Mouse (Mus musculus): ENCODE data around the gene Zfp985. TPM values are rescaled to one million over a fixed set of nuclear protein-coding genes. Genes with fewer than 3 reads are reported as not detected.
"Not testable (repeated sequence)": the region's sequence is repeated elsewhere in the genome, so short reads cannot be mapped to it uniquely, and the experiment has no call there.

Gene Zfp985
- polyA plus RNA-seq, 1 experiment from 2014 or later: 0.17 TPM

DNA sequence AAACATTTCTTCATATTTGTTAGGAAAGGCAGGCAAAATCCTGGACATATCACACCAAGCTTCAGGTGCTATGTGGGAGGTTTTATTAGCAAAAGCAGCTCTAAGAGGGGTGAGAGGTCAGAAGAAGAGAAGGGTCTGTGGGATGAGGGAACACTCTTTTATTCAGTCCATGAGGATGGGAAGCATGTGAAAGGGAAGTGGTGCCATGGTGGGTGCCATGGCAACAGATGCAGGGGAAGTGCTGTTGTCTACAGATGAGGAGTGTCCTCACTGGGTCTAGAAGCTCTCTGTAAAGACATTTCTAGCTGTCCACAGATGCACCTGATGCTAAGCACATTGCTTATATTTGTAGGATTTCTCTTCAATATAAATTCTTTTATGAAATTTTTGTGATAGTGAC lies 12.0 kb upstream of the Zfp985 start:
- ATAC-seq (ENCODE audit: low read depth): no peak
- Histone ChIP-seq H3K9me3 (ENCODE audit: control insufficient read depth, low read length) (peaks cover 46% of the 10 kb centered on the region), H3K9ac (ENCODE audit: low read depth, low read length) (no peak overlapping the region), H3K27me3 (replicated peaks; ENCODE audit: control insufficient read depth, insufficient read depth, low read length) (no peaks in the 10 kb centered on the region), H3K4me1 (ENCODE audit: control insufficient read depth, insufficient read depth, low read length) (no peaks in the 10 kb centered on the region), H3K36me3 (ENCODE audit: control insufficient read depth, insufficient read depth, low read length) (no peaks in the 10 kb centered on the region), H3K4me3 (ENCODE audit: low read depth, low read length) (no peak overlapping the region), H3K27ac (replicated peaks; ENCODE audit: low read depth, low read length) (no peak overlapping the region), H3K4me2 (ENCODE audit: low read depth, low read length) (no peak overlapping the region)
- no peak for DNase-seq (ENCODE audit: low spot score)

- 72% methylated on average over 2 of the region's 2 CpGs for WGBS
- not testable (repeated sequence) for ATAC-seq (ENCODE audit: low read depth); H3K36me3 ChIP-seq (ENCODE audit: control insufficient read depth, insufficient read depth, low read length); H3K4me1 ChIP-seq (ENCODE audit: control insufficient read depth, insufficient read depth, low read length); H3K4me3 ChIP-seq (ENCODE audit: low read depth, low read length); H3K27ac ChIP-seq (replicated peaks; ENCODE audit: low read depth, low read length); H3K9ac ChIP-seq (ENCODE audit: low read depth, low read length); DNase-seq (ENCODE audit: low spot score); H3K27me3 ChIP-seq (replicated peaks; ENCODE audit: control insufficient read depth, insufficient read depth, low read length); H3K4me2 ChIP-seq (ENCODE audit: low read depth, low read length)
- peaks cover 26% of the 10 kb centered on the region for H3K9me3 ChIP-seq (ENCODE audit: control insufficient read depth, low read length)
Measured at GRCm38 (mm10) chr4:147554361-147554760, 1.3 kb downstream of the Zfp985 start.

DNA sequence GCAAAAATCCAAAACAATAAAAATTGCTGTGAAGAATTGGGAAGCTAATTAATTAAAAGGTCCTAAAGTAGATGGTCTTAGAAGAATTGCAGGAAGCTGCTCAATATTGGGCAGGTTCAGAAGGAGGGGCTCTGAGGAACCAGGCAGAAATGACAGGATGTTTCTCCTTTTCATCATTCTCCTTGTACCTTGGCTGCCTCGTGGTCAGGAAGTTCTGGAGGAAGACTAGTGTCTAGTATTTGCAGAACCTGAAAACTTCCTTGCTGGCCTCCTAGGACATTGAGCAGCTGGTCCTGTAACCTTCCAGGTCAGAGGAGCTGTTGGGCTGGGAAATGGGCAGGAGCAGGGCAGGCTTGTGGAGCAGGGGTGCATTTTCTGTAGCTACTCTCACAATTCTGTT lies 3.8 kb downstream of the Zfp985 start:
- H3K27ac ChIP-seq (replicated peaks; ENCODE audit: low read depth, low read length); H3K4me1 ChIP-seq (ENCODE audit: control insufficient read depth, insufficient read depth, low read length); H3K4me3 ChIP-seq (ENCODE audit: low read depth, low read length); H3K27me3 ChIP-seq (replicated peaks; ENCODE audit: control insufficient read depth, insufficient read depth, low read length); H3K4me2 ChIP-seq (ENCODE audit: low read depth, low read length); ATAC-seq (ENCODE audit: low read depth); H3K36me3 ChIP-seq (ENCODE audit: control insufficient read depth, insufficient read depth, low read length); DNase-seq (ENCODE audit: low spot score); H3K9ac ChIP-seq (ENCODE audit: low read depth, low read length): not testable (repeated sequence)
- H3K9me3 ChIP-seq (ENCODE audit: control insufficient read depth, low read length): peaks cover 23% of the 10 kb centered on the region
- 56% methylated on average over 1 of the region's 1 CpGs for WGBS

GRCm38 (mm10) chr4:147558011-147558410 lies 4.9 kb downstream of the Zfp985 start:
- not testable (repeated sequence) for H3K27me3 ChIP-seq (replicated peaks; ENCODE audit: control insufficient read depth, insufficient read depth, low read length); DNase-seq (ENCODE audit: low spot score); H3K36me3 ChIP-seq (ENCODE audit: control insufficient read depth, insufficient read depth, low read length); H3K4me3 ChIP-seq (ENCODE audit: low read depth, low read length); H3K4me2 ChIP-seq (ENCODE audit: low read depth, low read length); H3K9ac ChIP-seq (ENCODE audit: low read depth, low read length); H3K4me1 ChIP-seq (ENCODE audit: control insufficient read depth, insufficient read depth, low read length); H3K27ac ChIP-seq (replicated peaks; ENCODE audit: low read depth, low read length); ATAC-seq (ENCODE audit: low read depth)
- peaks cover 16% of the 10 kb centered on the region; the same call in 1 of the 2 replicates for H3K9me3 ChIP-seq (ENCODE audit: control insufficient read depth, low read length)

- H3K4me2 ChIP-seq (ENCODE audit: low read depth, low read length); H3K36me3 ChIP-seq (ENCODE audit: control insufficient read depth, insufficient read depth, low read length); ATAC-seq (ENCODE audit: low read depth); H3K4me1 ChIP-seq (ENCODE audit: control insufficient read depth, insufficient read depth, low read length); H3K4me3 ChIP-seq (ENCODE audit: low read depth, low read length); H3K27me3 ChIP-seq (replicated peaks; ENCODE audit: control insufficient read depth, insufficient read depth, low read length); H3K27ac ChIP-seq (replicated peaks; ENCODE audit: low read depth, low read length); H3K9ac ChIP-seq (ENCODE audit: low read depth, low read length): not testable (repeated sequence)
- H3K9me3 ChIP-seq (ENCODE audit: control insufficient read depth, low read length): peaks cover 17% of the 10 kb centered on the region; the same call in 1 of the 2 replicates
- 45% methylated on average over 1 of the region's 1 CpGs for WGBS
- peak; percentile 11 for DNase-seq (ENCODE audit: low spot score)
Measured at GRCm38 (mm10) chr4:147559096-147559495, 6.0 kb downstream of the Zfp985 start.

GRCm38 (mm10) chr4:147565426-147566220 lies 12.5 kb downstream of the Zfp985 start:
- Histone ChIP-seq H3K27ac (replicated peaks; ENCODE audit: low read depth, low read length) (no peak overlapping the region), H3K4me3 (ENCODE audit: low read depth, low read length) (no peak overlapping the region), H3K9me3 (ENCODE audit: control insufficient read depth, low read length) (peaks cover 16% of the 10 kb centered on the region), H3K36me3 (ENCODE audit: control insufficient read depth, insufficient read depth, low read length) (no peaks in the 10 kb centered on the region), H3K4me2 (ENCODE audit: low read depth, low read length) (no peak overlapping the region), H3K4me1 (ENCODE audit: control insufficient read depth, insufficient read depth, low read length) (no peaks in the 10 kb centered on the region), H3K9ac (ENCODE audit: low read depth, low read length) (no peak overlapping the region), H3K27me3 (replicated peaks; ENCODE audit: control insufficient read depth, insufficient read depth, low read length) (no peaks in the 10 kb centered on the region)
- ATAC-seq (ENCODE audit: low read depth) (no peak), DNase-seq (ENCODE audit: low spot score) (no peak)
- 72% methylated on average over 6 of the region's 6 CpGs for WGBS

DNA sequence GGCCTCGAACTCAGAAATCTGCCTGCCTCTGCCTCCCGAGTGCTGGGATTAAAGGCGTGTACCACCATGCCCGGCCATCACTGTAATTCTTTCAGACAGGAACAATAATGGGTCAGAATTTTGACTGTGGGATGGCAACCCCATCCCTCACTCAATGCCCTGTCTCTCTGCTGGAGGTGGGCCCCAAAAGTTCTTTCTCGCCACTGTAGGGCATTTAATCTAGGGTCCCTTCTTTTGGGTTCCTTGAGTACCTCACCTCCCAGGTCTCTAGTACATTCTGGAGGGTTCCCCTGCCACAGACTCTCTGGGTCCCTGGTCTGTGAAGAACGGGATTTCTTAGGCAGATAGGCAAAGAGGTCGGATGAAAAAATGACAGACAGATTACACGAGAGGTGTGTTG lies 18.1 kb downstream of the Zfp985 start:
- not testable (repeated sequence) for DNase-seq (ENCODE audit: low spot score)

GRCm38 (mm10) chr4:147579371-147579770 lies 26.3 kb downstream of the Zfp985 start:
- H3K4me3 ChIP-seq (ENCODE audit: low read depth, low read length); H3K9ac ChIP-seq (ENCODE audit: low read depth, low read length); H3K4me1 ChIP-seq (ENCODE audit: control insufficient read depth, insufficient read depth, low read length); H3K27ac ChIP-seq (replicated peaks; ENCODE audit: low read depth, low read length); H3K36me3 ChIP-seq (ENCODE audit: control insufficient read depth, insufficient read depth, low read length); H3K4me2 ChIP-seq (ENCODE audit: low read depth, low read length); H3K27me3 ChIP-seq (replicated peaks; ENCODE audit: control insufficient read depth, insufficient read depth, low read length); DNase-seq (ENCODE audit: low spot score); ATAC-seq (ENCODE audit: low read depth): not testable (repeated sequence)
- H3K9me3 ChIP-seq (ENCODE audit: control insufficient read depth, low read length): peaks cover 27% of the 10 kb centered on the region
- 82% methylated on average over 4 of the region's 4 CpGs for WGBS

More for the DNA sequence above, 18.1 kb downstream of the Zfp985 start:
- H3K9me3 ChIP-seq (ENCODE audit: control insufficient read depth, low read length): peaks cover 15% of the 10 kb centered on the region
- WGBS: 82% methylated on average over 8 of the region's 8 CpGs
- not testable (repeated sequence) for H3K4me1 ChIP-seq (ENCODE audit: control insufficient read depth, insufficient read depth, low read length); ATAC-seq (ENCODE audit: low read depth); H3K4me3 ChIP-seq (ENCODE audit: low read depth, low read length); H3K27me3 ChIP-seq (replicated peaks; ENCODE audit: control insufficient read depth, insufficient read depth, low read length); H3K36me3 ChIP-seq (ENCODE audit: control insufficient read depth, insufficient read depth, low read length); H3K4me2 ChIP-seq (ENCODE audit: low read depth, low read length); H3K9ac ChIP-seq (ENCODE audit: low read depth, low read length); H3K27ac ChIP-seq (replicated peaks; ENCODE audit: low read depth, low read length)
